Mouse (Mus musculus): ENCODE measurements around the gene Psd4.

The Psd4 gene

DNA sequence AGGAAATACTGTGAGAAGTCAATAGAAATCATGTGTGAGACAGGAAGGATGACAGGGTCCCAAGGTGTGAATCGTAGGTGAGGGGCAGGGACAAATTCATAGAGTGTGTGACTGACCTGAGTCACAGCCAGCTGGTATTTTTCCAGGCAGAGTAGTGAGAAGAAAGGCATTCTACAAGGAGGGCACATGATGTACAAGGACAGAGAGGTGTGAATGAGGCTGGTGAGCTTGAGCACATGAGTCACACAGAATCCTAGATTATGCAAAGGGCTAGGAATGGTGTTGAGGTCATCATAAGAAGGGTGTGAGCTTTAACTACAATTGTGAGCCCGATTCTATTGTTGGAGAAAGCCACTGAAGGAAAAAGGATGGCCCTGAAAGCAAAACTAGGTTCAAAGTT is 72.7 kb downstream of the Psd4 start:
- DNase-seq (ENCODE audit: low spot score) = no peak

DNA sequence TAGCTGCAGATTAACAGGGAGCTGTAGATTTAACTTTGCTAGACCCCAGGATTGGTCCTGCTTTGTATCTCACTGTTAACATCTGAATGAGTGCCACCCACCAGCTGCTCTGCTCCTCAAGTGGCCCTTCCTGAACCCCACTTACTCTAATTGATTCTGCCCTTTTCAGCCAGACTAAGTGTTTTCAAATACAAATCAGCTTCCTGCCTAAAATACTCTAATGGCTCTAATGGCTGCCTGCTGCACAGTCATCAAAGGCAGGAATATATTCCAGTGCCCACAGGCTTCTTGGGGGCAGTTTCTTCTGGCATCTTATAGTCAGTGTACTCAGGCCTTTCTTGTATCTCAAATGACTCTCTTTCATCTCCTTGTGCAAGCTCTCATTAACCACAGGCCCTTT is 74.5 kb downstream of the Psd4 start:
- no peak for DNase-seq (ENCODE audit: low spot score)

DNA sequence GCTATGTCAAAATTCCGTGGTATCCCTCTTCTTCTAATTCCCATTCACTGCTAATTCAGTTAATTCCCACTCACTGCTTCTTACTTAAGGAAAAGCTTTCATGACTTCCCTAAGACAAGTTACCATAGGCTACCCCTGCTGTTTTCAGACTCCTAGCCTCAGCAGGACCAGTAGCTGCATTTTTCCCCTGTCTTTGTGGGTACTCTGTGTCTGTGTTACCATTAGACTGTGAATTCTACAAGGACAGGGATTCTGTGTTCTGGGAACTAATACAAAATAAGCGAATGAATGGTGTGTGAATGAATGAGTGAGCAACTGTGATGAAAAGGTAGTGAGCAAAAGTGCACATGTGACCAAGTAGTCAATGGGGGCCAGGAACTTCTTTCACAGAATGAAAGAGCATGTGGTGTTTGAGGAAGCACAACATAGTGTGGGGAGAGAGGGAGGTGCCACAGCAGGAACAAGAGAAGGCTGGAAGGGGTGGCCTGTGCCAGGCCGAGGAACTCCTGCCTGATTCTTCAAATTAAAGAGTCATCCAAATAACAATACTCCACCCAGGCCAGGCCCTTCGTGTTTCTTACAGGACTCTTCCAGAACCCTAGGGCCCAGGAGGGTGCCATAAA is 75.0 kb downstream of the Psd4 start:
- DNase-seq (ENCODE audit: low spot score) = no peak

DNA sequence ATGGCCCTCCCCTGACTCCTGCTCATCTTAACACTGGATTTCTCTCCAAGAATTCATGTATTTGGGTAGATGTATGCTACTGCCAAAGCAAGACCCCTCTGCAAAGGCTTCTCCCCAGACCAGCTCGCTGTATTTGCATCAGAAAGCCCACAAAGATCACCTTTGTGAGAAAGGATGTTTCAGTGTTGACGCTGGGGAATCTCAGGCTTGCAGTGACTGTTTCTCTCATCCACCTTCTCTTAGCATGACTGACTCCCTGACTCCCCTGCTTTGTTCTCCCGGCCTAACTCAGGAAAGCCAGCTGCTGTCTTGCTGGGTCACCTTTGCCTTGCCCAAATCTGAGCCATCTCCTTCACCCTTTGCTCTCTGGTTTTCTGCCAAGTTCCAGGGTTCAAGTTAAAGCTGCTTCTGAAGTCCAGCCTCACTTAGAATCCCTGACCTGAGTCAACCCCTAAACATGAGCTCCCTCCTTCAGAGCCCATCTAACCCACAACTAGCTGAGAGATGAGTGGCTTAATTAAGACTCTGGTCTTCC is 75.9 kb downstream of the Psd4 start:
- DNase-seq (ENCODE audit: low spot score) = no peak

DNA sequence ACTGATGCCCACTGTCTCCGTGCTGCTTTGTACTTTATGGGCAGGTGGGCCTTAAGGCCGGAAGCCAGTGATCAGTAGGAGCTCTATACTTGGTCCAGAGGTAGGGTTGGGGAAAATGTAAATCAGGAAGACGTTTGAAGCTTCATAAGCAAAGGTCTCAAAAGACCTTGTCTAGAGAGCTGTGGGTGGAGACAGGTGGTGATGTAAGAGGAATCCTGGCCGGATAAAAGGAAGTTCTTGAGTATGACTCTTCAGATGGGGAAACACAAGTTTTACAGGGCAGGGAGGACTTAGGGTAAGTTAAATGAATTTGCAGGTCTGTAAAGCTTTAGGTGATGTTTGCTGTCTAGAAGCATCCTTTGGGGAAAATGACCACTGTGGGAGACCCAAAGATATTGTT is 81.7 kb downstream of the Psd4 start:
- no peak for DNase-seq (ENCODE audit: low spot score)

DNA sequence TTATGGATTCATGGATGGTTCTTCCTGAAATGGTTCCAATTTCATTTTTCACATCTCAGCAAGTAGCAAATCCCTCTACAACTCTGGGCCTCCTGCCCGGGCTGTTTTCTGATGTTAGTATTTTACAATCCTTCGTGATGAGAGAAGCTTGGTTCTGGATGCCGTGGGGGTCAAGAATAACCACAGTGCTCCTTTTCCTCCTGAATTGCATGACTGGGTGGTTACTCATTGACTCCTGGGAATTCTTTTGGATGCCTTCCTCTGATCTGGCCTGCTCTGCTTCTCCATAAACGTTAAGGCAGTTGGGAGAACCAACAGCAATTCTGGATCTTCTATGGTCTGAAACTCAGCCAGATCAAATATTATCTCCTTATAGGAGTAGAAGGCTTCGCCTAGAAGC is 85.8 kb downstream of the Psd4 start:
- DNase-seq (ENCODE audit: low spot score) = no peak

DNA sequence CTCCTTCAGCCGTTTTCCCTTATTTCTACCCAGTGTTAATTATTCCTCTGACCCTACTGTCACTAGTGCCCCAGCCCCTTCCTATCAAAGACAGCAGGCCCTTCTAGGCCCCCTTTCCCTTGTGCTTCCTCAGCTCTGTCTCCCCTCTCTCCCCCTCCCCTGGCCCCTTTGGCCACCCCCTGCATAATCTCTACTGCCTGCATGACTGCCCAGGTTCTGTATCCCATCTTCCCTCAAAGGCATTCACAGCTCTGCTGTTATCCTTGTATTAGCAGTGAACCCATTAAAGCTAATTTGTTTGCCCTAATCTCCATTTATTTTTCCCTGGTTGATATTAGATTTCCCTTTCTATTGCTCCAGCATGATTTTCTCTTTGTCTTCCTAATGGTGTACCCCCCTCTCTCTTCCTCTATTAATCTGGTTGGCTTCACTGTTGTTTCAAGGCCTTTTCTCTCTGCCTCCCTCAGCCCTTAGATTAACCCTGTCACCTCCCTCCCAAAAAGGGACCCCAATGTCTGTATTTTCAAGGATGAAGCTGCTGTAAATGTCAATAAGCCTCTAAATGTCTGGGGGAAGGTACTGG is 87.1 kb downstream of the Psd4 start:
- no peak for DNase-seq (ENCODE audit: low spot score)

DNA sequence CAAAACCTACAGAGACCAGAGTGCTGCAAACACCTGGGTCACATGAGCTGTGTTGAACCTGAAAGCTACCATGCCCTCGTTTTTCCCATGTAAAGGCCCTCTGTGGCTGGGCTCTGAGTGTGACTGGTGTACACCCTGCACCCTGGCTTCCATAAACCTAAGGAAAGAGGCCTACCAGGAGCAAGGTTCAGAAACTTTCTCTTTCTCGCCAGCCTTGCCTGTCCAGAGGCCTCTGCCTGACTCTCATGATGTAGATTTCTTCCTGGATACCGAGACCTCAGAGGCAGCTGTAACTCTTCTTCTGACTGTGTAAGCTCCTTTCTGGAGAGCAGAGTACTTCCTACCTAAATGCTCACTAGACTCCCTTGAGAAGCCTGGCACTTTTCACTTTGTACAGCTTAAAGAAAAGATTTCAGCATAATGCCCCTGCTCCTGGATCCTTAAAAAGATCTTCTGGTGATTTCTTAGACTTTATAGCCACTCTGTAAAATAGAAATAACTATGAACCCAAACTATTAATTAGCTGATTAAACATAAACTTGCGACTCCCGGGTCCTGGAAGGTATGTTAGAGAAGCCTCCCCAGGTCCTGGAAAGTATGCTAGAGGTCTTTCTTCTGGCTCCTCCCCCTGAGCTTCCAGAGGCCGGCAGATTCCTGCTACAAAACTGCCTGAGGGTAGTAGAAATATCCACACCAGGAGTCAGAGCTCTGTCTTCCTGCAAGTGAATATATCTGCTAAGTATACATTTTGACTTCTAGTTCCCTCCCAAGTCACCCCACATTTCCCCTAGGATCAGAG is 87.9 kb downstream of the Psd4 start:
- DNase-seq (ENCODE audit: low spot score) = no peak

DNA sequence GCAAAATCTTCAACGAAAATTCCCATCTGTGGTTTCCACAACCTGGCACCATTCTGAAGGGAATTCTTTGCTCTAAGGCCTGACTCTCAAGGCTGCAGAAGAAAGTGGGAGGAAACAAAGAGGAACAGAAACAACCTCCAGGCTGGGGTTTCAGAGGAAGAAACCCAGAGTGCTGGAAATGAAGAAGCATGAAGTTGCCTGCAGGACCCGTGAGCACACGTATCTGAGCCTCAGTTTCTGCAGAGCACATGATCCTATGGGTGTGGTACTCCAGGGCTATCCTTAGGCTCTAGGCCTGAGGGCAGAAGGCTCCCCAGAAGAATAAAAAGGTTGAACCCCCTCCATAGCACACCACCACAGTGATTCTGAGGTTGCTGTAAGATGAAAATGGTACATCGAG is 89.5 kb downstream of the Psd4 start:
- no peak for DNase-seq (ENCODE audit: low spot score)

DNA sequence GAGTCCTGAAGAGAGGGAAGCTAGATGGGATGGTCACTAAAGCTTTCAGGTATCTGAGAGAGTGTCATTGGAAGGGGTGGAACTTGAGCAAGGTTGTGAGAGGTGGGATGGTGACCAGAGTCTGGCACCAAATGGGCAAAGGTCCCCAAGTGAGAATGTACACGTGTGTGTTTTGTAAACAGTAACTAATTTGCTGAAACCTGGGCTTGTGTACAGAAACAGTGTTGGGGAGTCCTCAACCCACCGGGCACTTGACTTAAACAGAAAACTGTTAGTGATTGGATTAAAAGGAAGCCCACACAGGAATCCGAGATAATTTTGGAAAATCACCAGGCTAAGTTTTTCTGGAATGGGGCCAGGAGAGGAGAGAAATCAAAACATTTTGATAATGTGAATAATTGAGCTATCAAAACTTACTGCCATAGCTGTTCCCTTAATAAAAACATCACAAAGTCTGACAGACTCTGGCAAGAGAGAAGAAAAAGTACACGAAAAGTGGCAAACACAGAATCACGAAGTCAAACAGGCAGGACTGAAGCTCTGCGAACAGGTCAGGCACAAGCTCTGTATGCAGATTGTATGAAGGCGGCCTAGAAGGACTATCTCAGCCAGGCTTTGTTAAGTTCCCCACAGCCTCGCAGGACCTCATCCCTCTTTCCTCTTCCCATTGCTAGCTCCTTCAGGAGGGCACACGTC is 92.9 kb downstream of the Psd4 start:
- DNase-seq (ENCODE audit: low spot score) = no peak

DNA sequence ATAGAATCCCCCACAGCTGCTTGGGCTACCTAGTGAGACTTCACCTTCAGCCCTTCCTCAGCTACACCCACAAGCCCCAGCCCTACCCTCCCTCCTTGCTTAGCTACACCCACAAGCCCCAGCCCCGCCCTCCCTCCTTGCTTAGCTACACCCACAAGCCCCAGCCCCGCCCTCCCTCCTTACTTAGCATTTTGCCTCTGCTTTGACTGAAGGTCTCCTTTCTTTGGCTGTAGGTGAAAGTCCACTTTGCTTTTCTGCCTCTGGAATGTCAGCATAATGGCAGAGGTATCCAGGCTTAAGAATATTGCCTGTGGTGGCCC is 93.4 kb downstream of the Psd4 start:
- DNase-seq (ENCODE audit: low spot score) = no peak
